Mouse (Mus musculus): ENCODE data around the gene Foxj1. TPM values are rescaled to one million over a fixed set of nuclear protein-coding genes. Genes with fewer than 3 reads are reported as not detected.
A peak's percentile ranks its signal among the peaks of the same experiment; 100 is the strongest.
"Not testable (repeated sequence)": the region's sequence is repeated elsewhere in the genome, so short reads cannot be mapped to it uniquely, and the experiment has no call there.

The Foxj1 gene
- total RNA-seq (2021): 10 to 100 TPM in 1 of 2 experiments, 1 to 10 TPM in 1; 9.5 to 10.4 TPM
- long read RNA-seq, partial matches to known transcripts: 0 of 2 reads
- long read RNA-seq, other reads (novel, unspliced or antisense): 1 of 2 reads

GRCm38 (mm10) chr11:116335244-116336036 lies at the start of gene Foxj1:
Gene Foxj1 (minus strand): TSS chr11:116335399.
- peak; percentile 98 to 99 for DNase-seq (ENCODE audit: low spot score in 2 of 2)

GRCm38 (mm10) chr11:116384171-116384570 lies 49.0 kb upstream of the Foxj1 start:
- DNase-seq (ENCODE audit: low spot score in 2 of 2): no peak

GRCm38 (mm10) chr11:116383070-116383469 lies 47.9 kb upstream of the Foxj1 start:
- DNase-seq (ENCODE audit: low spot score in 2 of 2): not testable (repeated sequence)

GRCm38 (mm10) chr11:116380767-116381166 lies 45.6 kb upstream of the Foxj1 start:
- DNase-seq (ENCODE audit: low spot score in 2 of 2): no peak

- no peak for DNase-seq (ENCODE audit: low spot score in 2 of 2)
Measured at GRCm38 (mm10) chr11:116379530-116379929, 44.3 kb upstream of the Foxj1 start.

GRCm38 (mm10) chr11:116376945-116377661 lies 41.9 kb upstream of the Foxj1 start:
- DNase-seq (ENCODE audit: low spot score in 2 of 2): no peak

GRCm38 (mm10) chr11:116371894-116372450 lies 36.8 kb upstream of the Foxj1 start:
- DNase-seq (ENCODE audit: low spot score in 2 of 2): no peak

GRCm38 (mm10) chr11:116369633-116370032 lies 34.4 kb upstream of the Foxj1 start:
- DNase-seq (ENCODE audit: low spot score in 2 of 2): no peak

- DNase-seq (ENCODE audit: low spot score in 2 of 2): no peak
Measured at GRCm38 (mm10) chr11:116369051-116369450, 33.9 kb upstream of the Foxj1 start.

GRCm38 (mm10) chr11:116368116-116368515 lies 32.9 kb upstream of the Foxj1 start:
- DNase-seq (ENCODE audit: low spot score in 2 of 2): peak; percentile 84 to 87

GRCm38 (mm10) chr11:116366647-116367046 lies 31.4 kb upstream of the Foxj1 start:
- DNase-seq (ENCODE audit: low spot score in 2 of 2): no peak

GRCm38 (mm10) chr11:116366124-116366523 lies 30.9 kb upstream of the Foxj1 start:
- no peak for DNase-seq (ENCODE audit: low spot score in 2 of 2)

- no peak for DNase-seq (ENCODE audit: low spot score in 2 of 2)
Measured at GRCm38 (mm10) chr11:116365432-116365831, 30.2 kb upstream of the Foxj1 start.

- DNase-seq (ENCODE audit: low spot score in 2 of 2): no peak
Measured at GRCm38 (mm10) chr11:116362015-116362414, 26.8 kb upstream of the Foxj1 start.

GRCm38 (mm10) chr11:116360915-116361314 lies 25.7 kb upstream of the Foxj1 start:
- DNase-seq (ENCODE audit: low spot score in 2 of 2): not testable (repeated sequence)

GRCm38 (mm10) chr11:116359652-116360051 lies 24.5 kb upstream of the Foxj1 start:
- DNase-seq (ENCODE audit: low spot score in 2 of 2): no peak

GRCm38 (mm10) chr11:116358926-116359637 lies 23.9 kb upstream of the Foxj1 start:
- DNase-seq (ENCODE audit: low spot score in 2 of 2): no peak

- DNase-seq (ENCODE audit: low spot score in 2 of 2): no peak
Measured at GRCm38 (mm10) chr11:116354521-116354920, 19.3 kb upstream of the Foxj1 start.

GRCm38 (mm10) chr11:116353535-116353934 lies 18.3 kb upstream of the Foxj1 start:
- no peak for DNase-seq (ENCODE audit: low spot score in 2 of 2)

GRCm38 (mm10) chr11:116351294-116351693 lies 16.1 kb upstream of the Foxj1 start:
- no peak for DNase-seq (ENCODE audit: low spot score in 2 of 2)

- no peak for DNase-seq (ENCODE audit: low spot score in 2 of 2)
Measured at GRCm38 (mm10) chr11:116347955-116348354, 12.8 kb upstream of the Foxj1 start.

Measured in layer of hippocampus, postnatal 10 days (tissue).